Mouse (Mus musculus) myocyte (in vitro differentiated cells): ENCODE data around the gene Sypl. TPM values are rescaled to one million over a fixed set of nuclear protein-coding genes. Genes with fewer than 3 reads are reported as not detected.

Source experiments
- H3K27me3 ChIP-seq: one replicate; pipeline ENCODE4 v1.6.1; 2011; ENCODE audit not compliant: control insufficient read depth, insufficient read depth, insufficient read length
- H3K36me3 ChIP-seq: one replicate; pipeline ENCODE4 v1.6.1; 2011; ENCODE audit not compliant: control insufficient read depth, insufficient read depth
- H3K4me2 ChIP-seq: one replicate; pipeline ENCODE4 v1.6.1; 2011; ENCODE audit warnings: low read depth, control low read depth
- H3K4me3 ChIP-seq: one replicate; pipeline ENCODE4 v1.5.1; 2011; ENCODE audit warnings: mild to moderate bottlenecking, control low read depth, moderate library complexity
- H3K79me2 ChIP-seq: one replicate; pipeline ENCODE4 v1.6.1; 2011; ENCODE audit not compliant: control insufficient read depth, insufficient read depth
- H3ac ChIP-seq: one replicate; pipeline ENCODE4 v1.6.1; 2011; ENCODE audit not compliant: control insufficient read depth, insufficient read length
- CEBPB ChIP-seq: IDR thresholded peaks from 2 replicates; pipeline ENCODE4 v1.6.1; 2011; ENCODE audit warnings: mild to moderate bottlenecking, moderate library complexity; ENCODE audit not compliant: poor library complexity, insufficient read depth, severe bottlenecking
- E2F4 ChIP-seq: IDR thresholded peaks from one replicate; pipeline ENCODE4 v1.6.1; 2011; ENCODE audit warnings: mild to moderate bottlenecking, control low read depth, moderate library complexity; ENCODE audit not compliant: insufficient read depth
- MAX ChIP-seq: IDR thresholded peaks from one replicate; pipeline ENCODE4 v1.6.1; 2011; ENCODE audit warnings: low read depth, mild to moderate bottlenecking, control low read depth
- MYOD1 ChIP-seq, 3 experiments: IDR thresholded peaks; one replicate each; pipeline ENCODE4 v1.6.1; 2011; ENCODE audit warnings: control low read depth in 2 of 3, low read depth in 2 of 3, mild to moderate bottlenecking in 2 of 3, moderate library complexity in 1 of 3; ENCODE audit not compliant: insufficient read length in 2 of 3, control insufficient read depth in 1 of 3
- MYOG ChIP-seq, 3 experiments: IDR thresholded peaks; one replicate each; pipeline ENCODE4 v1.6.1; 2011; ENCODE audit warnings: control low read depth in 2 of 3, low read depth in 2 of 3, mild to moderate bottlenecking in 2 of 3; ENCODE audit not compliant: insufficient read length in 2 of 3, control insufficient read depth in 1 of 3, insufficient read depth in 1 of 3
- POLR2A ChIP-seq: IDR thresholded peaks from one replicate; pipeline ENCODE4 v1.6.1; 2011; ENCODE audit warnings: low read depth, mild to moderate bottlenecking, control low read depth, moderate library complexity; ENCODE audit not compliant: insufficient read length
- POLR2AphosphoS2 ChIP-seq: IDR thresholded peaks from one replicate; pipeline ENCODE4 v1.6.1; 2011; ENCODE audit warnings: low read depth, control low read depth; ENCODE audit not compliant: insufficient read length
- REST ChIP-seq: IDR thresholded peaks from one replicate; pipeline ENCODE4 v1.6.1; 2011; ENCODE audit warnings: mild to moderate bottlenecking, control low read depth, moderate library complexity; ENCODE audit not compliant: insufficient read depth, insufficient read length
- SRF ChIP-seq: IDR thresholded peaks from one replicate; pipeline ENCODE4 v1.6.1; 2011; ENCODE audit warnings: low read depth; ENCODE audit not compliant: control insufficient read depth, insufficient read length
- TCF12 ChIP-seq: IDR thresholded peaks from one replicate; pipeline ENCODE4 v1.6.1; 2011; ENCODE audit warnings: mild to moderate bottlenecking, control low read depth; ENCODE audit not compliant: poor library complexity, insufficient read depth, severe bottlenecking
- TCF3 ChIP-seq: IDR thresholded peaks from one replicate; pipeline ENCODE4 v1.6.1; 2011; ENCODE audit warnings: low read depth, control low read depth; ENCODE audit not compliant: insufficient read length
- USF1 ChIP-seq: IDR thresholded peaks from one replicate; pipeline ENCODE4 v1.6.1; 2011; ENCODE audit warnings: low read depth, mild to moderate bottlenecking, control low read depth, moderate library complexity
- polyA plus RNA-seq: library from polyadenylated mRNA; unstranded; fragments of >200 nt; fragmentation: generic; extraction: Trizol; gene quantifications from one replicate; pipeline ENCODE4 v1.2.1, GENCODE M21; 2012; ENCODE audit warnings: missing spikeins

Gene Sypl
- polyA plus RNA-seq, 1 experiment = 64.0 TPM

- H3K36me3 ChIP-seq = no peaks in the 10 kb centered on the region
- H3K27me3 ChIP-seq = no peaks in the 10 kb centered on the region
- H3K4me2 ChIP-seq = no peak overlapping the region
- no peak overlapping the region for H3ac ChIP-seq
- TF ChIP-seq TCF3 (peak; percentile 6), MYOD1 (IDR thresholded peaks at IDR 0.05; ENCODE audit: control insufficient read depth in 1 of 3, insufficient read length in 2 of 3, low read depth in 2 of 3) (peak in 2 of 3 experiments; percentile 4 to 70), REST (no peak), USF1 (no peak), MYOG (IDR thresholded peaks at IDR 0.05; ENCODE audit: control insufficient read depth in 1 of 3, insufficient read depth in 1 of 3, insufficient read length in 2 of 3, low read depth in 2 of 3) (peak in 1 of 3 experiments; percentile 72)
- H3K79me2 ChIP-seq = no peaks in the 10 kb centered on the region
- H3K4me3 ChIP-seq = no peak overlapping the region
These were observed 23.7 kb upstream of the Sypl start for GRCm38 (mm10) chr12:32929831-32930513.

- Histone ChIP-seq H3K27me3 (no peaks in the 10 kb centered on the region), H3K36me3 (no peaks in the 10 kb centered on the region), H3K79me2 (no peaks in the 10 kb centered on the region), H3ac (no peak overlapping the region), H3K4me3 (no peak overlapping the region), H3K4me2 (no peak overlapping the region)
- TF ChIP-seq TCF12 = no peak
- TF ChIP-seq MYOD1 (IDR thresholded peaks at IDR 0.05; ENCODE audit: control insufficient read depth in 1 of 3, insufficient read length in 2 of 3, low read depth in 2 of 3) = no peak
- no peak for TF ChIP-seq TCF3
- no peak for TF ChIP-seq POLR2A
- TF ChIP-seq MAX = no peak
- no peak for TF ChIP-seq E2F4
- no peak for TF ChIP-seq SRF
- no peak for TF ChIP-seq REST
- TF ChIP-seq POLR2AphosphoS2 = no peak
- TF ChIP-seq MYOG (IDR thresholded peaks at IDR 0.05; ENCODE audit: control insufficient read depth in 1 of 3, insufficient read depth in 1 of 3, insufficient read length in 2 of 3, low read depth in 2 of 3) = no peak
- TF ChIP-seq CEBPB = no peak
- TF ChIP-seq USF1 = no peak
These were observed 23.1 kb upstream of the Sypl start for GRCm38 (mm10) chr12:32930566-32930965.

- no peaks in the 10 kb centered on the region for H3K27me3 ChIP-seq
- H3K4me3 ChIP-seq = no peak overlapping the region
- no peak overlapping the region for H3K4me2 ChIP-seq
- H3ac ChIP-seq = no peak overlapping the region
- TF ChIP-seq POLR2AphosphoS2 = no peak
- TF ChIP-seq MYOG (IDR thresholded peaks at IDR 0.05; ENCODE audit: control insufficient read depth in 1 of 3, insufficient read depth in 1 of 3, insufficient read length in 2 of 3, low read depth in 2 of 3) = no peak
- TF ChIP-seq MYOD1 (IDR thresholded peaks at IDR 0.05; ENCODE audit: control insufficient read depth in 1 of 3, insufficient read length in 2 of 3, low read depth in 2 of 3) = no peak
- TF ChIP-seq POLR2A = no peak
- no peak for TF ChIP-seq REST
- TF ChIP-seq TCF3 = no peak
- no peak for TF ChIP-seq E2F4
- no peak for TF ChIP-seq USF1
- TF ChIP-seq CEBPB = no peak
- no peak for TF ChIP-seq TCF12
- TF ChIP-seq MAX = no peak
- TF ChIP-seq SRF = no peak
- H3K36me3 ChIP-seq = no peaks in the 10 kb centered on the region
- H3K79me2 ChIP-seq = no peaks in the 10 kb centered on the region
These were observed 17.3 kb upstream of the Sypl start for GRCm38 (mm10) chr12:32936246-32936946.

GRCm38 (mm10) chr12:32941141-32941540, 12.6 kb upstream of the Sypl start:
- Histone ChIP-seq H3K4me3 (no peak overlapping the region), H3K79me2 (no peaks in the 10 kb centered on the region), H3K36me3 (no peaks in the 10 kb centered on the region), H3K27me3 (no peaks in the 10 kb centered on the region), H3K4me2 (no peak overlapping the region), H3ac (no peak overlapping the region)
- no peak for TF ChIP-seq E2F4
- no peak for TF ChIP-seq TCF12
- no peak for TF ChIP-seq MYOG (IDR thresholded peaks at IDR 0.05; ENCODE audit: control insufficient read depth in 1 of 3, insufficient read depth in 1 of 3, insufficient read length in 2 of 3, low read depth in 2 of 3)
- no peak for TF ChIP-seq USF1
- TF ChIP-seq REST = no peak
- TF ChIP-seq CEBPB = no peak
- TF ChIP-seq MAX = no peak
- no peak for TF ChIP-seq POLR2A
- TF ChIP-seq POLR2AphosphoS2 = no peak
- TF ChIP-seq SRF = no peak
- no peak for TF ChIP-seq TCF3
- TF ChIP-seq MYOD1 (IDR thresholded peaks at IDR 0.05; ENCODE audit: control insufficient read depth in 1 of 3, insufficient read length in 2 of 3, low read depth in 2 of 3) = no peak
